Mouse (Mus musculus): ENCODE measurements at regions not wholly inside any gene's neighbourhood (a gene's known extent, or its start where the extent isn't known, plus 50 kb on each side); places are given as distances from the start of the nearest gene placed in this dataset.

GRCm38 (mm10) chr5:90088541-90088940 lies 135.3 kb downstream of the Cox18 start:
- no peak overlapping the region for H3K4me3 ChIP-seq (replicated peaks in 1 of 3; ENCODE audit: low read depth in 2 of 3, low read length in 2 of 3, poor library complexity in 1 of 3)
- H3K27me3 ChIP-seq (replicated peaks), result no peaks in the 10 kb centered on the region
- no peaks in the 10 kb centered on the region for H3K79me2 ChIP-seq (replicated peaks; ENCODE audit: control insufficient read depth, extremely low read depth, insufficient read depth, poor library complexity, severe bottlenecking)
- no peaks in the 10 kb centered on the region for H3K36me3 ChIP-seq (replicated peaks in 1 of 2; ENCODE audit: control insufficient read depth in 1 of 2, insufficient read depth in 1 of 2, low read length in 1 of 2)
- no peaks in the 10 kb centered on the region for H3K9me3 ChIP-seq (replicated peaks; ENCODE audit: low read length)
- H3K9ac ChIP-seq (ENCODE audit: insufficient read depth, low read depth), result no peak overlapping the region
- H3K27ac ChIP-seq (ENCODE audit: insufficient read depth, low read depth), result no peak overlapping the region
- H3K4me2 ChIP-seq (ENCODE audit: insufficient read depth, low read depth, poor library complexity, severe bottlenecking), result no peak overlapping the region
- in situ Hi-C loops (cut with MboI; ENCODE audit: low pct_ligation_motif_present, low pct_unique_long_range_greater_than_20kb, low sequenced_read_pairs), result no loop called here
- TF ChIP-seq USF1 (IDR thresholded peaks at IDR 0.05; ENCODE audit: low read depth, low read length) (no peak), PAX5 (IDR thresholded peaks at IDR 0.05; ENCODE audit: low read length) (no peak), RAD21 (IDR thresholded peaks at IDR 0.05; ENCODE audit: low read depth, low read length) (no peak), BHLHE40 (IDR thresholded peaks at IDR 0.05; ENCODE audit: low read depth, low read length) (no peak), TCF12 (IDR thresholded peaks at IDR 0.05; ENCODE audit: low read depth, low read length) (no peak), RCOR1 (conservative IDR thresholded peaks at IDR 0.05; ENCODE audit: low read depth, low read length) (no peak), CHD1 (IDR thresholded peaks at IDR 0.05; ENCODE audit: low read depth, low read length) (no peak), E2F4 (IDR thresholded peaks at IDR 0.05; ENCODE audit: insufficient replicate concordance, low read depth, low read length) (no peak), KAT2A (IDR thresholded peaks at IDR 0.05; ENCODE audit: insufficient replicate concordance, low read length) (no peak), IRF4 (IDR thresholded peaks at IDR 0.05; ENCODE audit: low read depth, low read length) (no peak), ELF1 (IDR thresholded peaks at IDR 0.05; ENCODE audit: low read depth, low read length) (no peak), TBP (conservative IDR thresholded peaks at IDR 0.05; ENCODE audit: low read depth, low read length) (no peak), POLR2AphosphoS2 (IDR thresholded peaks at IDR 0.05; ENCODE audit: low read depth, low read length) (no peak), CHD2 (IDR thresholded peaks at IDR 0.05; ENCODE audit: low read length) (no peak), ZC3H11A (IDR thresholded peaks at IDR 0.05; ENCODE audit: low read depth, low read length) (no peak)
- DNase-seq (ENCODE audit: extremely low read depth), result no peak
- dilution Hi-C loops (cut with MboI; ENCODE audit: extremely low pct_ligation_motif_present, extremely low pct_unique_long_range_greater_than_20kb, low sequenced_read_pairs), result no loop called here
- H3K4me1 ChIP-seq (ENCODE audit: control insufficient read depth in 1 of 2, insufficient read depth in 2 of 2), result no peaks in the 10 kb centered on the region

GRCm38 (mm10) chr5:90086491-90086890 lies 137.3 kb downstream of the Cox18 start:
- Histone ChIP-seq H3K27me3 (replicated peaks) (no peaks in the 10 kb centered on the region), H3K27ac (ENCODE audit: insufficient read depth, low read depth) (no peak overlapping the region), H3K9ac (ENCODE audit: insufficient read depth, low read depth) (no peak overlapping the region), H3K79me2 (replicated peaks; ENCODE audit: control insufficient read depth, extremely low read depth, insufficient read depth, poor library complexity, severe bottlenecking) (no peaks in the 10 kb centered on the region), H3K4me3 (replicated peaks in 1 of 3; ENCODE audit: low read depth in 2 of 3, low read length in 2 of 3, poor library complexity in 1 of 3) (no peak overlapping the region), H3K9me3 (replicated peaks; ENCODE audit: low read length) (no peaks in the 10 kb centered on the region), H3K4me2 (ENCODE audit: insufficient read depth, low read depth, poor library complexity, severe bottlenecking) (no peak overlapping the region), H3K4me1 (ENCODE audit: control insufficient read depth in 1 of 2, insufficient read depth in 2 of 2) (no peaks in the 10 kb centered on the region), H3K36me3 (replicated peaks in 1 of 2; ENCODE audit: control insufficient read depth in 1 of 2, insufficient read depth in 1 of 2, low read length in 1 of 2) (no peaks in the 10 kb centered on the region)
- TF ChIP-seq CHD2 (IDR thresholded peaks at IDR 0.05; ENCODE audit: low read length) (no peak), ELF1 (IDR thresholded peaks at IDR 0.05; ENCODE audit: low read depth, low read length) (no peak), HCFC1 (IDR thresholded peaks at IDR 0.05; ENCODE audit: low read depth, low read length) (no peak), ZKSCAN1 (IDR thresholded peaks at IDR 0.05; ENCODE audit: borderline replicate concordance, low read depth, low read length) (no peak), ETS1 (conservative IDR thresholded peaks at IDR 0.05; ENCODE audit: low read depth, low read length) (no peak), NELFE (IDR thresholded peaks at IDR 0.05; ENCODE audit: low read depth, low read length) (no peak), USF2 (conservative IDR thresholded peaks at IDR 0.05; ENCODE audit: low read depth, low read length) (no peak), POLR2AphosphoS2 (IDR thresholded peaks at IDR 0.05; ENCODE audit: low read depth, low read length) (no peak), SMC3 (IDR thresholded peaks at IDR 0.05; ENCODE audit: low read depth, low read length) (no peak), MAFK (IDR thresholded peaks at IDR 0.05; ENCODE audit: insufficient replicate concordance, low read length) (no peak), USF1 (IDR thresholded peaks at IDR 0.05; ENCODE audit: low read depth, low read length) (no peak), CHD1 (IDR thresholded peaks at IDR 0.05; ENCODE audit: low read depth, low read length) (no peak), RAD21 (IDR thresholded peaks at IDR 0.05; ENCODE audit: low read depth, low read length) (no peak)
- dilution Hi-C loops (cut with MboI; ENCODE audit: extremely low pct_ligation_motif_present, extremely low pct_unique_long_range_greater_than_20kb, low sequenced_read_pairs), result no loop called here
- DNase-seq (ENCODE audit: extremely low read depth), result no peak
- in situ Hi-C loops (cut with MboI; ENCODE audit: low pct_ligation_motif_present, low pct_unique_long_range_greater_than_20kb, low sequenced_read_pairs), result no loop called here

Measured in CH12.LX (cell line).